Mouse (Mus musculus): ENCODE results near the gene Stat2. TPM values are rescaled to one million over a fixed set of nuclear protein-coding genes. Genes with fewer than 3 reads are reported as not detected.

Gene Stat2
- polyA plus RNA-seq (2014; fragmentation: Illumina TruSeq; extraction: RNeasy Lipid Tissue Mini Kit (QIAGEN cat#74804); ENCODE audit: low replicate concordance) = 12.8 TPM

DNA sequence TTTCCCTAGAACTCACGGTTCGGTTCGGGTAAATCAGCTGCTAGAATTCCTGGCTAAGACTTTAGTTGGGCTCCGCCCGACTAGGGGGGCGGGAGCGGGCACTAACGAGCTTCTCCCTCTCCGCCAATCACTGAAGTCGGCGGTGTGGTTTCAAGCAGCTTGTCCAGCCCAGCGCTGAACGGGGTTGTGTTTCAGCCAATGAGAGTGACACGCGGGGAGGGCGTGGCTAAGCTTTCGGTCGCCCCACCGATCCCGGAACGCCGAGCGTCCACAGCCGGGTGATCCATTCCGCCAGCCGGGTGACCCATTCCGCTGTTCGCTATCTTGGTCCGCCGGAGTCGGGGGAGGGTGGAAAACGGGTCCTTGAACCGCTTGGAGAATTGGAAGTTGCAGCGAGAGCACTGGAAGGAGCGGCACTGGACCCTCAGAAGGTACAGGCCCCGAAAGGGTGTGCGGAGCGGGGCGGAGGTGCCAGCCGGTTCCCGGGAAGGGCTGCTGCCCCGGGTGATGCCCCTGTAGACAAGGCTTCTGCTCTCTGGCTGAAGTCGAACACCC lies at the start of gene Stat2:
Gene Stat2 (plus strand): TSS at position 273 of the 555 bp plus-strand sequence.

DNA sequence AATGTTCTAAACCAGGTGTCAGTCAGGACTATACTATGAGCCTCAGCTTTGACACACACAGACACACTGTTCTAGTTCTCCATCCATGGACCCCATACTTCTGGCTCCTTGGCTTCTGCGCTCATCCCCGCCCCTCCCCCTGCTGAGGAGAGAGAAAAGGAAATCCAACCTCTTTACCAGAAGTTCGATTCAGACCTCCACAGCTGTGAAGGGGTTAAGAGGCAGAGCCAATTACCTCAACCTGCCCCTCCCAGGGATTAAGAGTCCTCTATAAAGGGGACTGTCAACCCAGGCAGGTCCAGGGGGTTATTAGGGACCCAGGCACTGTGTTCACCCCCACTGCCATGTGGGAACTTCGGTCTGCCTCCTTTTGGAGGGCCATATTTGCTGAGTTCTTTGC lies 44.8 kb upstream of the Stat2 start, which contains the start of gene Mip:
Gene Mip (plus strand): TSS at position 301 of the 400 bp plus-strand sequence.

DNA sequence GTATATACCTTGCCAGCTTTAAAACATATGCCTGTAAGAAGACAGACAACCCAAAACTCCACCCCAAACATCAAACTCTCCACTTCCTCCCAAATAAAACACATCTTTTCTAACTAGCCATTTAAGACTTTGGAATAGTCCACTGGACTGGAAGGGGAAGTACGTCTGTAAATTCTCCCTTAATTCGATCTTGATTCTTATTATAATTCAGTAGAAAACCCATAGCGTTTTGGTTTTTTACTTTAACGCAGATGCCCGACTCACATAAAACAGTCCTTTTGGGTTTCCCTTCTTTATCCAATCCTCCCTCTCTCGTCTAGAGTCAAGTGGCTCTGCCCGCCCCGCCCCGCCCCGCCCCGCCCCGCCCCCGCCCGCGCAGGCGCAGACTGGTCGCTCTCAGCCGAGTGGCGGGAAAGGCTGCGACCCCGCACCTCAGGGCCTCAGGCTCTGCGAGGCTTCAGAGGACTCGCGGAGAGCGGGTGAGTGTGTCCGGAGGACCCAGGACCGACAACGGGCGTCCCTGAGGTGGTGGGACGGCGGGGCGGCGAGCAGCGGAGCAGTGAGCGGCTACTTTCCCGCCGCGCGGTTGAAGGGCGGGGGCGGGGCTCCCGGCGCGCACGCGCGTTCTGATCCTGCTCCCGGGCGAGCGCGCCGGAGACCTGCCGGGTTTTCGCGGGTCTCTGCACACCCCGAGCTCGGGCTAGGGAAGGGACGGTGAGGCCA lies 38.5 kb upstream of the Stat2 start, which contains the start of gene Timeless:
Gene Timeless (plus strand): TSS at position 369 of the 723 bp plus-strand sequence.

DNA sequence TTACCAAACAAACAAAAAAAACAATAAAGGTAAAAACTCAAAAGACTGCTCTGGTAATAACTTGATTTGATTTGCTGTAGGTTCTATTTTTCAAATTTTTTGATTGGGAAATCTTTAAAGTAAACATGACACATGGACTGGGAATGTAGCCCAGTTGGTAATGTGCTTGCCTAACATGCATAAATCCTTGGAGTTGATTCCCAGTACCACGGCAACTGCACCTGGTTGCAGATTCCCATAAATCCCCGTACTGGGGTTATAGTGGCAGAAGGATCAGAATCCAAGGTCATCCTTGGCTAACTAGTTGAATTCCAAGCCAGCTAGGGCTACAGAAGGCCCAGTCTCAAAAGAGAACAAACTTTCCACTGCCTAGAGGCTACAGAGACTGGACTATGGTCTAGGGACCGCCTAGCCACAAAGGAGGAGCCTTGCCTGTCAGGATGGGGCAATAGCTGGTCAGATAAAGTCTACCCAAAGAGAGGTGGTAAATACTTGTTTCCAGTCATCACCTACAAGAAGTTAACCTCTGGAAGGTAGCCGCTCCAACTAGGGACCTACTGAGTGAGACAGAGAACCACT lies 16.6 kb upstream of the Stat2 start, which contains the start of gene Apon:
Gene Apon (plus strand): TSS at position 420 of the 579 bp plus-strand sequence.

DNA sequence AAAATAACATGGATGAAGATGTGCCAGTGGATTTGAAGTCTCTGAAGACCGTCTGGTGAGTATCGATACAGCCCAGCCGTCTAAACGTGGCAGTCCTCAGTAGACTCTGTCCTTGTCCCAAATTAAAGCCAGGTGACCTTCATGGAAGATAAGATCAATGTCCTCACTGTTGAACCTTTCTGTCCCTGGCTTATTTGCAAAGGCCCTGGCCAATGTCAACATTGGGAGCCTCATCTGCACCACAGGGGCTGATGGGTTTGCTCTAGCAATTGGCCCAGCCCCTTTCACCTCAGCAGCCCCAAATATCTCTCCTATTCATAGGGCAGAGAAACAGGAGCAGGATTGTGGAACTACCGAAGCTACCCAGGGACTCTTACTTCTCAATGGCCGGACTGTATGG lies 2.0 kb upstream of the Stat2 start, which contains the start of gene Apof:
Gene Apof (plus strand): TSS at position 301 of the 400 bp plus-strand sequence.

DNA sequence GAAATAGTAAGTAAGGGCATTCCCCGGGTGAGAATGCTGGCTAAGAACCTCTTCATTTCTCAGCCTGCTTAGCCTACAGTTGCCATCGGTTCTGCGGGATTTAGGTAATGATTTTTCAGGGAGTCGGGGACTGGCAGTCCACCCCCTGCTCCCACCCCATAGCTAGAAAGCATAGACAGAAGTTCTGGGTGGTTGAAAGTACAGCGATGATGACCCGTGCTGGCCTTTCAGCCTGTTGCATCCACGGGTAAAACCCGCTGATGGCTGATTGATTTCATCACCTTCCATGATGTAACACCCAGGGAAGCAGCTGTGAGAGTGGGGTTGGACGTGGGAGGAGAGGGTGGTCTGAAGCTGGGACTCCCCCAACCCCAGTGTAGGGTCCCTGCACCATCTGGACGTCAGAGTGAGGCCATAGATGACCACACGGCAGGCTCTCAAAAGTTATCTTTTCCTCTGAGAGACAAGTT lies 28.4 kb downstream of the Stat2 start, which contains the start of gene Il23a:
Gene Il23a (minus strand): TSS at position 51 of the 470 bp plus-strand sequence.

DNA sequence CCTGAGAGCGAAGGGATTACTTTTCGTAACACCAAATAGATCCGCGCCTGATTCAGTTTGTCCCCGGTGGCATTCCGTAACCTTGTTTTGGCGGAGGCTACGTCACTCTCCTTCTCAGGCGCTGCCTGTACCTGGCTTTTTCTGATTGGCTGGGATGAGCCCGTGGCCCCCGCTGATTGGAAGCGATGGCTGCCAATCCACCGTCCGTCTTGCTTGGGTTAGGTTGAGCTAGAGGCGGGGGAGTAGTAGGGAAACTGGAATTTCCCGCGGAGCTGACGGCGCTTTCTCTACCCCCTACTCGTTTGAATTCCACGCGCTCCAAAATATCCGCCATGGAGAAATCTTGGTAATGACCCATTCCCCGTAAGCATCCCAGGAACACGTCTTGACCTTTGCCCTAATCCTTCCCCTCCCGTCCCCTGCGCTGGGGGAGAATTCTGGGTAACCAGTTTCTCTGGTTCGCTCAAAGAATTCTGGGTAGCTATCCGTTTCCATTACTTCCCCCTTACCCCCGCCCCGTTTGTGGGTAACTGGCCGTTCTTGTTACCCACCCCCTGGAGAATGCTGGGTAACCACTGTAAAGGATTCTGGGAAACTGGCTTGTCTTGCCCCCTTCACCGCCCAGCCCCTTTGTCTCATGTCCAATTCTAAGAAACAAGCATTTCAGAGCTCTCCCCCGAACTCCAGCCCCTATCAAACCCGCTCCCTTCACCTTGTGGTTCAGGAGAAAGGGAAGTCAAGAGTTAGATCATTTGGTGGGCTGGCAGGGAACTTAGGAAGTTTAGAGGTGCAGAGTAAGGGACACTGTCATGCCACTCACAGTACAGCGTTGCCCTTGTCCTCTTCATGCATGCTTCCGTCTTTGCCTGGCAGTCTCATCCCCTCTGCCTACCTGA lies 33.0 kb downstream of the Stat2 start, which contains the start of gene Pan2:
Gene Pan2 (plus strand): TSS at position 210 of the 896 bp plus-strand sequence.

DNA sequence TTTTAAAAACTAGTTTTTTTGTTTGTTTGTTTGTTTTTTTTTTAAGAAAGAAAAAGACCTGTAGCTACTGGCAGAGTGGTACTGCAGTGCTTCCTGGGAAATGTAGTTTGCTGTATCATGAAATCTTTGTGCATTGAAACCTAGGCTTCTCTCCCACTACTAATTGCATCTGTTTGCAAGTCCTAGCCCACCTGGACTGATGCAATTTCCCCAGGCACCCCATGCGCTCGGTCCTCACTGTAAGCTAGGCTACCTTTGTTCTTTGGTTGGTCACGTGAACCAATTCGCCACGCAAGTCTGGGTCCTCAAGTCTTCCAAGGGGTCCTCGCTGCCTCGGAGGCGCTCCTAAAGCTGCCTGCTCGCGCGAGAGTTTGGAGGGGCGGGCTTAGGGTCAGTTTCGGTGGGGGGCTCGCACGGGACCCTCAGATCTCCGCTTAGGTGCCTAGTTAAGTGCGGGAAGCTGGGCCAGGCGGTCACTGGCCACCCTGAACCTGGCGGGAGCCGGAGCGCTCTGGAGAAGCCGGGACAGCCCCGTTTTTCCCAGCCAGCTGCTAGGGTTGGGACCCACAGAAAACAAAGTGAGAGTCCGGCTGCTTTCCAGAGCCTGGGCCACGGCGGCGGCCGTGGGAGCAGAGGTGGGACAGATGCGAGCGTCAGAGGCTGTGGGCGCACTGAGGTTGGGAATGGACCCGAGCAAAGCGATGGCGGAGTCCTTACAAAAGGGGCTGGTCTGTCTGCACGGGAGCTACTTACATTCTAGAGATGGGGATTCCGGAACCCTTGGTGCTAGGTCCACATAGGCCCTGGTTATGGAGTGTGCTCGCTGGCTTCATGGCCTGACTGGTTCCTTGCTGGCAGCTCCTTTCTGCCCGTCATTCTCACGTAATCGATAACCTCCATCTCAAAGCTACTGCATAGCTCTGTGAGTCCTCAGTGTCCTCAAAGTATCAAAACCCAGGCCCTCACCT lies 52.1 kb downstream of the Stat2 start, which contains the start of gene Cnpy2:
Gene Cnpy2 (plus strand): TSS at position 319 of the 968 bp plus-strand sequence.

DNA sequence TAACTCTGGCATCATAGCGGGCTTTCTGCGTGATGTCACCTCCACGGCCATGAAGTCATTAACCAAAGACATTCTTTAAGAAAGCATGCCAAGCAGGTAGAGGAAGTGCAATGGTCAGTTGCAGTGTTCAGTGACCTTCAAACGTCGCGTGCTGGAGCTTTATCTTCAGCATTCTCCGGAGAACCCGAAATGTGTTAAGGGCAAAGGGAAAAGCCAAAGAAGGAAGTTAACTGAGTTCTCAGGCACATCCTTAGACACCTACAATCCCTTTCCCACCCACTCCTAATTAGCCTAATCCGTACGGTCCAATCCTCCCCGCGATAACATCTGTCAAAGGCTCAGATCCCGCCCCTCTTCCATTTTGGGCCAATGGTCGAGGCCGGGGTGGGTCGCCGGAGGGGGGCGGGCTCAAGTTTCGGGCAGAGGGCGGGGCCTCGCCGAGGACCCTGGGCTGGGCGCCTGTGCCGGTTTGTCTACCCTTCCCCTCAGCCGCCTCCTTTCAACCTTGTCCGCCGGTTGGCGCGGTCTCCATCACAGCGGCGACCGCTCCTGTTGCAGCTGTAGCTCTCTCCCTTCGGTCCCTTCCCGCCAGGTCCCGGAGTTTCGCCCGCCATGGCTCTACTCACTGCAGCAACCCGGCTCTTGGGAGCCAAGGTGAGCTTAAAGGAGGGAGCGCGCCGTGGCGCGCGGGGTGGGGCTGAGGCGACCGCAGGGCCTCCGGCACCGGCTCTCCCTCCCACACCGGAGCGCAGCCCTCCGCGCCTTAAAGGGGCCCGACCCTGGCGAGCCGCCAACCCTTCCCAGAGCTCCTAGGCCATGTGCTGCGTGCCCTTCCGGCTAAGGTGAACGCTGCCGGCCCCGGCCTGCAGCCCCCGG lies 67.2 kb downstream of the Stat2 start, which contains the start of gene Cs:
Gene Cs (plus strand): TSS at position 429 of the 876 bp plus-strand sequence.

Other genes with a start within 250 kb of the Stat2 start
- gene Naca, start 235.0 kb upstream of the Stat2 start, polyA plus RNA-seq (2014; fragmentation: Illumina TruSeq; extraction: RNeasy Lipid Tissue Mini Kit (QIAGEN cat#74804); ENCODE audit: low replicate concordance) = 874 TPM
- gene Ptges3, start 211.6 kb upstream of the Stat2 start, polyA plus RNA-seq (2014; fragmentation: Illumina TruSeq; extraction: RNeasy Lipid Tissue Mini Kit (QIAGEN cat#74804); ENCODE audit: low replicate concordance) = 368 TPM
- 821 TPM for gene Atp5b, start 187.3 kb upstream of the Stat2 start, polyA plus RNA-seq (2014; fragmentation: Illumina TruSeq; extraction: RNeasy Lipid Tissue Mini Kit (QIAGEN cat#74804); ENCODE audit: low replicate concordance)
- 16.8 TPM for gene Baz2a, start 179.0 kb upstream of the Stat2 start, polyA plus RNA-seq (2014; fragmentation: Illumina TruSeq; extraction: RNeasy Lipid Tissue Mini Kit (QIAGEN cat#74804); ENCODE audit: low replicate concordance)
- 4.7 TPM for gene Rbms2, start 90.3 kb upstream of the Stat2 start, polyA plus RNA-seq (2014; fragmentation: Illumina TruSeq; extraction: RNeasy Lipid Tissue Mini Kit (QIAGEN cat#74804); ENCODE audit: low replicate concordance)
- 0.59 TPM for gene Gls2, start 76.1 kb upstream of the Stat2 start, polyA plus RNA-seq (2014; fragmentation: Illumina TruSeq; extraction: RNeasy Lipid Tissue Mini Kit (QIAGEN cat#74804); ENCODE audit: low replicate concordance)
- 13.5 TPM for gene Spryd4, start 58.8 kb upstream of the Stat2 start, polyA plus RNA-seq (2014; fragmentation: Illumina TruSeq; extraction: RNeasy Lipid Tissue Mini Kit (QIAGEN cat#74804); ENCODE audit: low replicate concordance)
- gene Mip, start 44.7 kb upstream of the Stat2 start, polyA plus RNA-seq (2014; fragmentation: Illumina TruSeq; extraction: RNeasy Lipid Tissue Mini Kit (QIAGEN cat#74804); ENCODE audit: low replicate concordance) = not detected
- gene Timeless, start 38.5 kb upstream of the Stat2 start, polyA plus RNA-seq (2014; fragmentation: Illumina TruSeq; extraction: RNeasy Lipid Tissue Mini Kit (QIAGEN cat#74804); ENCODE audit: low replicate concordance) = 1.4 TPM
- 0.41 TPM for gene Apon, start 16.5 kb upstream of the Stat2 start, polyA plus RNA-seq (2014; fragmentation: Illumina TruSeq; extraction: RNeasy Lipid Tissue Mini Kit (QIAGEN cat#74804); ENCODE audit: low replicate concordance)
- not detected for gene Apof, start 1.9 kb upstream of the Stat2 start, polyA plus RNA-seq (2014; fragmentation: Illumina TruSeq; extraction: RNeasy Lipid Tissue Mini Kit (QIAGEN cat#74804); ENCODE audit: low replicate concordance)
- 0.48 TPM for gene Il23a, start 28.2 kb downstream of the Stat2 start, polyA plus RNA-seq (2014; fragmentation: Illumina TruSeq; extraction: RNeasy Lipid Tissue Mini Kit (QIAGEN cat#74804); ENCODE audit: low replicate concordance)
- 8.3 TPM for gene Pan2, start 32.8 kb downstream of the Stat2 start, polyA plus RNA-seq (2014; fragmentation: Illumina TruSeq; extraction: RNeasy Lipid Tissue Mini Kit (QIAGEN cat#74804); ENCODE audit: low replicate concordance)
- 20.6 TPM for gene Cnpy2, start 51.9 kb downstream of the Stat2 start, polyA plus RNA-seq (2014; fragmentation: Illumina TruSeq; extraction: RNeasy Lipid Tissue Mini Kit (QIAGEN cat#74804); ENCODE audit: low replicate concordance)
- gene Cs, start 67.2 kb downstream of the Stat2 start, polyA plus RNA-seq (2014; fragmentation: Illumina TruSeq; extraction: RNeasy Lipid Tissue Mini Kit (QIAGEN cat#74804); ENCODE audit: low replicate concordance) = 247 TPM
- gene Coq10a, start 98.4 kb downstream of the Stat2 start, polyA plus RNA-seq (2014; fragmentation: Illumina TruSeq; extraction: RNeasy Lipid Tissue Mini Kit (QIAGEN cat#74804); ENCODE audit: low replicate concordance) = 13.4 TPM
- 4.7 TPM for gene Ankrd52, start 106.6 kb downstream of the Stat2 start, polyA plus RNA-seq (2014; fragmentation: Illumina TruSeq; extraction: RNeasy Lipid Tissue Mini Kit (QIAGEN cat#74804); ENCODE audit: low replicate concordance)
- 0.78 TPM for gene Slc39a5, start 130.7 kb downstream of the Stat2 start, polyA plus RNA-seq (2014; fragmentation: Illumina TruSeq; extraction: RNeasy Lipid Tissue Mini Kit (QIAGEN cat#74804); ENCODE audit: low replicate concordance)
- 10.6 TPM for gene Nabp2, start 140.9 kb downstream of the Stat2 start, polyA plus RNA-seq (2014; fragmentation: Illumina TruSeq; extraction: RNeasy Lipid Tissue Mini Kit (QIAGEN cat#74804); ENCODE audit: low replicate concordance)
- 5.2 TPM for gene Rnf41, start 141.1 kb downstream of the Stat2 start, polyA plus RNA-seq (2014; fragmentation: Illumina TruSeq; extraction: RNeasy Lipid Tissue Mini Kit (QIAGEN cat#74804); ENCODE audit: low replicate concordance)
- gene Smarcc2, start 188.7 kb downstream of the Stat2 start, polyA plus RNA-seq (2014; fragmentation: Illumina TruSeq; extraction: RNeasy Lipid Tissue Mini Kit (QIAGEN cat#74804); ENCODE audit: low replicate concordance) = 35.8 TPM
- 27.1 TPM for gene Myl6, start 223.6 kb downstream of the Stat2 start, polyA plus RNA-seq (2014; fragmentation: Illumina TruSeq; extraction: RNeasy Lipid Tissue Mini Kit (QIAGEN cat#74804); ENCODE audit: low replicate concordance)
- not detected for gene Myl6b, start 228.1 kb downstream of the Stat2 start, polyA plus RNA-seq (2014; fragmentation: Illumina TruSeq; extraction: RNeasy Lipid Tissue Mini Kit (QIAGEN cat#74804); ENCODE audit: low replicate concordance)

Data from small intestine, adult 10 weeks (tissue).